In the genomic region with DNA sequence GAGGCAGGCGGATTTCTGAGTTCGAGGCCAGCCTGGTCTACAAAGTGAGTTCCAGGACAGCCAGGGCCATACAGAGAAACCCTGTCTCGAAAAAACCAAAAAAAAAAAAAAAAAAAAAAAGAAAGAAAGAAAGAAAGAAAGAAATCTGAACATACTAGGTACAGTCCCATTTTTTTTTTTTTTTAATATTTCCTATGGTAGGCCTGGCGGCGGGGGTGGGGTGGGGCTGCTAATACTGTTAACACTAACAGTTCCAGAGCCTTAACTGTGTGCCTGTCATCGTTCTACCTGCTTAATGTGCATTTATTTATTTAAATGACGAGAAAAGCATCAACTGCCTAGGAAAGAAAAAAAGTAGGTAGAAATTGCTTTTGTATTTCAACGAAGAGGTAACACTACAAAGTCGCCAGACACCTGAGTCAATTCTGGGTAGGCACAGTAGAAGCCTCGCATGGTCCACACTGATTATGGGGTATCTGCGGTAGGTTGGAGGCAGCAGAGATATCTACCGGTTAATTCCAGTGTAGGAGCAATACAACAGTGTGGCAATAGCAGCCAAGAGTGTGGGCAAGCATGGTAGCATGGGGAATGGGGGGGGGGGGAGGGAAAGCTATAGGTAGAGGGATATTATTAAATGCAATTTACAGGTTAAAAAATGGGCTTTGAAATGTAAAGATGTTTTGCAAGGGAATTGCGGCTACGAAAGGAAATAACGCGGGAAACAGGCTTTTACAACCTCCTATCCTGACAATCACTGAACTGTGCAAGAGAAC, we compare ENCODE assay signal across 8 mouse cellular contexts. TPM values are rescaled to one million over a fixed set of nuclear protein-coding genes. Genes with fewer than 3 reads are reported as not detected.
DNase-seq lines count a peak whose midpoint lies in the region; ATAC-seq and TF ChIP-seq lines count a peak whose summit lies in the region.

No protein-coding gene starts in this region.

- no peaks in the 10 kb centered on the region for H3K27me3 ChIP-seq in lung, embryonic 15.5 days
- no peaks in the 10 kb centered on the region for H3K27me3 ChIP-seq in hindbrain, embryonic 16.5 days (replicated peaks; ENCODE audit: control insufficient read depth, insufficient read depth, low read length)
- H3K27me3 ChIP-seq in midbrain, embryonic 16.5 days (ENCODE audit: control insufficient read depth, insufficient read depth, low read depth, low read length) = no peaks in the 10 kb centered on the region
- H3K27me3 ChIP-seq in thymus, adult 2 months (ENCODE audit: control insufficient read depth, insufficient read depth, low read length) = no peaks in the 10 kb centered on the region

- TF ChIP-seq POLR2A in cortical plate, adult 2 months (IDR thresholded peaks at IDR 0.05; ENCODE audit: extremely low read depth, insufficient read depth, low read length) = no peak
- no peak for TF ChIP-seq POLR2A in thymus, adult 2 months (IDR thresholded peaks at IDR 0.05; ENCODE audit: control insufficient read depth, extremely low read depth, insufficient read depth, low read length, poor library complexity)

- ATAC-seq in lung, embryonic 15.5 days (ENCODE audit: borderline replicate concordance, extremely low read depth, low FRiP score, low TSS enrichment) = peak; percentile 43; the same call in 1 of the 2 replicates
- ATAC-seq in hindbrain, embryonic 16.5 days = peak; percentile 49
- peak; percentile 55 for ATAC-seq in midbrain, embryonic 16.5 days

- no peak for DNase-seq in lung, adult 18-20 months
- DNase-seq in left cerebral cortex, adult 18-20 months (ENCODE audit: low spot score in 2 of 2) = no peak
- no peak for DNase-seq in adrenal gland, postnatal 36 days
- no peak for DNase-seq in thymus, adult 2 months

- H3K4me1 ChIP-seq in lung, embryonic 15.5 days = peaks cover 4% of the 10 kb centered on the region; the same call in 1 of the 2 replicates
- no peaks in the 10 kb centered on the region for H3K4me1 ChIP-seq in cortical plate, adult 2 months (ENCODE audit: control insufficient read depth, insufficient read depth, low read length)
- H3K4me1 ChIP-seq in hindbrain, embryonic 16.5 days (ENCODE audit: control insufficient read depth, insufficient read depth, low read depth, low read length) = peaks cover 2% of the 10 kb centered on the region; the same call in 1 of the 2 replicates
- peaks cover 3% of the 10 kb centered on the region; the same call in 1 of the 2 replicates for H3K4me1 ChIP-seq in midbrain, embryonic 16.5 days (ENCODE audit: control insufficient read depth, insufficient read depth, low read length)
- peaks cover 2% of the 10 kb centered on the region for H3K4me1 ChIP-seq in thymus, adult 2 months (replicated peaks; ENCODE audit: control insufficient read depth, insufficient read depth, low read length)

- H3K36me3 ChIP-seq in lung, embryonic 15.5 days = peaks cover 13% of the 10 kb centered on the region; the same call in 1 of the 2 replicates
- peaks cover 6% of the 10 kb centered on the region; the same call in 1 of the 2 replicates for H3K36me3 ChIP-seq in hindbrain, embryonic 16.5 days (ENCODE audit: control insufficient read depth, insufficient read depth, low read length)
- H3K36me3 ChIP-seq in midbrain, embryonic 16.5 days (ENCODE audit: control insufficient read depth, insufficient read depth, low read length) = peaks cover 1% of the 10 kb centered on the region; the same call in 1 of the 2 replicates
- no peaks in the 10 kb centered on the region for H3K36me3 ChIP-seq in thymus, adult 2 months (ENCODE audit: control insufficient read depth, insufficient read depth, low read length)

- no peaks in the 10 kb centered on the region for H3K9me3 ChIP-seq in lung, embryonic 15.5 days
- H3K9me3 ChIP-seq in hindbrain, embryonic 16.5 days (ENCODE audit: control insufficient read depth, low read length) = no peaks in the 10 kb centered on the region
- H3K9me3 ChIP-seq in midbrain, embryonic 16.5 days (replicated peaks; ENCODE audit: control insufficient read depth, low read length, poor library complexity, severe bottlenecking) = no peaks in the 10 kb centered on the region

- H3K4me2 ChIP-seq in lung, embryonic 15.5 days = peak overlapping the region; percentile 74
- H3K4me2 ChIP-seq in hindbrain, embryonic 16.5 days (ENCODE audit: low read length) = peak overlapping the region; percentile 57
- H3K4me2 ChIP-seq in midbrain, embryonic 16.5 days (ENCODE audit: low read length) = peak overlapping the region; percentile 73

- peak overlapping the region; percentile 58 for H3K4me3 ChIP-seq in lung, embryonic 15.5 days
- peak overlapping the region; percentile 46 for H3K4me3 ChIP-seq in cortical plate, adult 2 months (ENCODE audit: insufficient read depth, low read length)
- H3K4me3 ChIP-seq in hindbrain, embryonic 16.5 days (ENCODE audit: low read length) = peak overlapping the region; percentile 61
- peak overlapping the region; percentile 60 for H3K4me3 ChIP-seq in midbrain, embryonic 16.5 days (ENCODE audit: low read depth, low read length)
- no peak overlapping the region for H3K4me3 ChIP-seq in thymus, adult 2 months (ENCODE audit: control insufficient read depth, insufficient read depth, low read length)

- H3K27ac ChIP-seq in lung, embryonic 15.5 days = peak overlapping the region; percentile 90
- peak overlapping the region; percentile 57; the same call in 1 of the 2 replicates for H3K27ac ChIP-seq in cortical plate, adult 2 months (ENCODE audit: insufficient read depth, low read length)
- peak overlapping the region; percentile 99 for H3K27ac ChIP-seq in hindbrain, embryonic 16.5 days (ENCODE audit: low read depth, low read length)
- peak overlapping the region; percentile 99 for H3K27ac ChIP-seq in midbrain, embryonic 16.5 days (ENCODE audit: low read length)
- H3K27ac ChIP-seq in thymus, adult 2 months (ENCODE audit: control insufficient read depth, insufficient read depth, low read length) = no peak overlapping the region

- WGBS in lung, embryonic 15.5 days = 36% methylated on average over 15 of the region's 16 CpGs
- 47% methylated on average over 15 of the region's 16 CpGs for WGBS in hindbrain, embryonic 16.5 days
- 39% methylated on average over 14 of the region's 16 CpGs for WGBS in midbrain, embryonic 16.5 days
- 42% methylated on average over 15 of the region's 16 CpGs for WGBS in thymus, adult 2 months

- peak overlapping the region; percentile 63 for H3K9ac ChIP-seq in lung, embryonic 15.5 days
- H3K9ac ChIP-seq in hindbrain, embryonic 16.5 days (ENCODE audit: low read depth, low read length) = peak overlapping the region; percentile 85
- peak overlapping the region; percentile 80 for H3K9ac ChIP-seq in midbrain, embryonic 16.5 days (ENCODE audit: low read depth, low read length)

- TF ChIP-seq CTCF in cortical plate, adult 2 months (IDR thresholded peaks at IDR 0.05; ENCODE audit: extremely low read depth, insufficient read depth, low read length) = no peak
- TF ChIP-seq CTCF in thymus, adult 2 months (IDR thresholded peaks at IDR 0.05; ENCODE audit: borderline replicate concordance, control insufficient read depth, extremely low read depth, insufficient read depth, low read length, poor library complexity) = no peak

RNA-seq across cellular contexts. Expression of a gene that starts 1.0 kb away (rescaled TPM):
- 33.4 and 33.7 TPM in 2 replicates for polyA plus RNA-seq in lung, embryonic 15.5 days (2015; fragmentation: Nextera tagmentation; extraction: Ambion mirVana)
- polyA plus RNA-seq in cortical plate, adult 2 months (2012; rRNA removed) = 17.9 and 19.3 TPM in 2 replicates
- polyA plus RNA-seq in hindbrain, embryonic 16.5 days (2015; fragmentation: Nextera tagmentation; extraction: Ambion mirVana) = 35.7 and 46.9 TPM in 2 replicates
- 46.4 and 48.8 TPM in 2 replicates for polyA plus RNA-seq in midbrain, embryonic 16.5 days (2015; fragmentation: Nextera tagmentation; extraction: Ambion mirVana)
- 10 to 100 TPM; 24.1 to 25.0 TPM for total RNA-seq in left cerebral cortex, adult 18-20 months (2021)
- 10 to 100 TPM; 23.8 to 28.6 TPM for total RNA-seq in adrenal gland, postnatal 36 days (2021)
- polyA plus RNA-seq in thymus, adult 2 months (2012; rRNA removed) = 55.6 and 56.4 TPM in 2 replicates

RNA-seq across cellular contexts. Expression of a gene that starts 14.8 kb away (rescaled TPM):
- 470 and 477 TPM in 2 replicates for polyA plus RNA-seq in lung, embryonic 15.5 days (2015; fragmentation: Nextera tagmentation; extraction: Ambion mirVana)
- 116 and 118 TPM in 2 replicates for polyA plus RNA-seq in cortical plate, adult 2 months (2012; rRNA removed)
- polyA plus RNA-seq in hindbrain, embryonic 16.5 days (2015; fragmentation: Nextera tagmentation; extraction: Ambion mirVana) = 341 and 344 TPM in 2 replicates
- polyA plus RNA-seq in midbrain, embryonic 16.5 days (2015; fragmentation: Nextera tagmentation; extraction: Ambion mirVana) = 357 and 394 TPM in 2 replicates
- total RNA-seq in left cerebral cortex, adult 18-20 months (2021) = 100 to 1,000 TPM; 124 to 128 TPM
- 100 to 1,000 TPM; 222 to 269 TPM for total RNA-seq in adrenal gland, postnatal 36 days (2021)
- polyA plus RNA-seq in thymus, adult 2 months (2012; rRNA removed) = 138 and 139 TPM in 2 replicates

RNA-seq across cellular contexts. Expression of a gene that starts 24.6 kb away (rescaled TPM):
- 3.0 and 3.7 TPM in 2 replicates for polyA plus RNA-seq in lung, embryonic 15.5 days (2015; fragmentation: Nextera tagmentation; extraction: Ambion mirVana)
- polyA plus RNA-seq in cortical plate, adult 2 months (2012; rRNA removed) = 16.1 and 19.5 TPM in 2 replicates
- 11.0 and 11.3 TPM in 2 replicates for polyA plus RNA-seq in hindbrain, embryonic 16.5 days (2015; fragmentation: Nextera tagmentation; extraction: Ambion mirVana)
- polyA plus RNA-seq in midbrain, embryonic 16.5 days (2015; fragmentation: Nextera tagmentation; extraction: Ambion mirVana) = 10.7 and 13.6 TPM in 2 replicates
- 10 to 100 TPM; 10.5 to 11.7 TPM for total RNA-seq in left cerebral cortex, adult 18-20 months (2021)
- 1 to 10 TPM; 1.1 to 2.4 TPM for total RNA-seq in adrenal gland, postnatal 36 days (2021)
- 0.59 TPM in 2 replicates for polyA plus RNA-seq in thymus, adult 2 months (2012; rRNA removed)

RNA-seq across cellular contexts. Expression of a gene that starts 48.4 kb away (rescaled TPM):
- not detected in 2 replicates for polyA plus RNA-seq in lung, embryonic 15.5 days (2015; fragmentation: Nextera tagmentation; extraction: Ambion mirVana)
- 0.40 TPM in 1 of 2 replicates, not detected in the other for polyA plus RNA-seq in cortical plate, adult 2 months (2012; rRNA removed)
- not detected in 2 replicates for polyA plus RNA-seq in hindbrain, embryonic 16.5 days (2015; fragmentation: Nextera tagmentation; extraction: Ambion mirVana)
- not detected in 2 replicates for polyA plus RNA-seq in midbrain, embryonic 16.5 days (2015; fragmentation: Nextera tagmentation; extraction: Ambion mirVana)
- not detected for total RNA-seq in left cerebral cortex, adult 18-20 months (2021)
- not detected for total RNA-seq in adrenal gland, postnatal 36 days (2021)
- polyA plus RNA-seq in thymus, adult 2 months (2012; rRNA removed) = not detected in 2 replicates

RNA-seq across cellular contexts. Expression of a gene that starts 48.4 kb away (rescaled TPM):
- 0.22 and 0.48 TPM in 2 replicates for polyA plus RNA-seq in lung, embryonic 15.5 days (2015; fragmentation: Nextera tagmentation; extraction: Ambion mirVana)
- polyA plus RNA-seq in cortical plate, adult 2 months (2012; rRNA removed) = 2.8 and 4.3 TPM in 2 replicates
- polyA plus RNA-seq in hindbrain, embryonic 16.5 days (2015; fragmentation: Nextera tagmentation; extraction: Ambion mirVana) = 0.61 and 0.82 TPM in 2 replicates
- 0.70 and 0.83 TPM in 2 replicates for polyA plus RNA-seq in midbrain, embryonic 16.5 days (2015; fragmentation: Nextera tagmentation; extraction: Ambion mirVana)
- total RNA-seq in left cerebral cortex, adult 18-20 months (2021) = 1 to 10 TPM in 1 of 2 experiments, under 1 TPM in 1; 0.68 to 1.3 TPM
- total RNA-seq in adrenal gland, postnatal 36 days (2021) = not detected
- 0.92 and 1.2 TPM in 2 replicates for polyA plus RNA-seq in thymus, adult 2 months (2012; rRNA removed)
